Mouse (Mus musculus): Measurements from ENCODE around the gene Rcbtb2. TPM values are rescaled to one million over a fixed set of nuclear protein-coding genes. Genes with fewer than 3 reads are reported as not detected.

Rcbtb2 gene
- polyA plus RNA-seq, 1 experiment: 48.4 TPM

GRCm38 (mm10) chr14:73172196-73173011, 49.6 kb downstream of the Rcbtb2 start:
- H3K27me3 ChIP-seq (ENCODE audit: control insufficient read depth, insufficient read depth, low read length): no peaks in the 10 kb centered on the region
- no peaks in the 10 kb centered on the region for H3K4me1 ChIP-seq (ENCODE audit: control insufficient read depth, insufficient read depth, low read length)
- no peak overlapping the region for H3K27ac ChIP-seq (ENCODE audit: control insufficient read depth, insufficient read depth, low read depth, low read length)
- no peaks in the 10 kb centered on the region for H3K36me3 ChIP-seq (ENCODE audit: control insufficient read depth, insufficient read depth, low read length)
- TF ChIP-seq POLR2A (IDR thresholded peaks at IDR 0.05; ENCODE audit: control insufficient read depth, low read depth, low read length) (no peak), CTCF (IDR thresholded peaks at IDR 0.05; ENCODE audit: control insufficient read depth, insufficient read depth, insufficient replicate concordance, low read depth, low read length) (no peak)
- no peak overlapping the region for H3K4me3 ChIP-seq (ENCODE audit: control insufficient read depth, low read depth, low read length)

- no peak overlapping the region for H3K27ac ChIP-seq (ENCODE audit: control insufficient read depth, insufficient read depth, low read depth, low read length)
- no peak overlapping the region for H3K4me3 ChIP-seq (ENCODE audit: control insufficient read depth, low read depth, low read length)
- TF ChIP-seq CTCF (IDR thresholded peaks at IDR 0.05; ENCODE audit: control insufficient read depth, insufficient read depth, insufficient replicate concordance, low read depth, low read length) (no peak), POLR2A (IDR thresholded peaks at IDR 0.05; ENCODE audit: control insufficient read depth, low read depth, low read length) (no peak)
- no peaks in the 10 kb centered on the region for H3K27me3 ChIP-seq (ENCODE audit: control insufficient read depth, insufficient read depth, low read length)
- H3K36me3 ChIP-seq (ENCODE audit: control insufficient read depth, insufficient read depth, low read length): no peaks in the 10 kb centered on the region
- no peaks in the 10 kb centered on the region for H3K4me1 ChIP-seq (ENCODE audit: control insufficient read depth, insufficient read depth, low read length)
These were observed 50.8 kb downstream of the Rcbtb2 start for GRCm38 (mm10) chr14:73173662-73174061.

- Histone ChIP-seq H3K27ac (ENCODE audit: control insufficient read depth, insufficient read depth, low read depth, low read length) (no peak overlapping the region), H3K27me3 (ENCODE audit: control insufficient read depth, insufficient read depth, low read length) (no peaks in the 10 kb centered on the region), H3K36me3 (ENCODE audit: control insufficient read depth, insufficient read depth, low read length) (no peaks in the 10 kb centered on the region), H3K4me3 (ENCODE audit: control insufficient read depth, low read depth, low read length) (no peak overlapping the region), H3K4me1 (ENCODE audit: control insufficient read depth, insufficient read depth, low read length) (no peaks in the 10 kb centered on the region)
- TF ChIP-seq CTCF (IDR thresholded peaks at IDR 0.05; ENCODE audit: control insufficient read depth, insufficient read depth, insufficient replicate concordance, low read depth, low read length) (no peak), POLR2A (IDR thresholded peaks at IDR 0.05; ENCODE audit: control insufficient read depth, low read depth, low read length) (no peak)
These were observed 51.5 kb downstream of the Rcbtb2 start for GRCm38 (mm10) chr14:73174091-73174995.

- Histone ChIP-seq H3K27ac (ENCODE audit: control insufficient read depth, insufficient read depth, low read depth, low read length) (no peak overlapping the region), H3K4me1 (ENCODE audit: control insufficient read depth, insufficient read depth, low read length) (no peaks in the 10 kb centered on the region), H3K27me3 (ENCODE audit: control insufficient read depth, insufficient read depth, low read length) (no peaks in the 10 kb centered on the region), H3K36me3 (ENCODE audit: control insufficient read depth, insufficient read depth, low read length) (no peaks in the 10 kb centered on the region), H3K4me3 (ENCODE audit: control insufficient read depth, low read depth, low read length) (no peak overlapping the region)
- TF ChIP-seq CTCF (IDR thresholded peaks at IDR 0.05; ENCODE audit: control insufficient read depth, insufficient read depth, insufficient replicate concordance, low read depth, low read length) (no peak), POLR2A (IDR thresholded peaks at IDR 0.05; ENCODE audit: control insufficient read depth, low read depth, low read length) (no peak)
These were observed 52.2 kb downstream of the Rcbtb2 start for GRCm38 (mm10) chr14:73175031-73175430.

- TF ChIP-seq POLR2A (IDR thresholded peaks at IDR 0.05; ENCODE audit: control insufficient read depth, low read depth, low read length): no peak
- no peak for TF ChIP-seq CTCF (IDR thresholded peaks at IDR 0.05; ENCODE audit: control insufficient read depth, insufficient read depth, insufficient replicate concordance, low read depth, low read length)
- Histone ChIP-seq H3K27me3 (ENCODE audit: control insufficient read depth, insufficient read depth, low read length) (no peaks in the 10 kb centered on the region), H3K4me3 (ENCODE audit: control insufficient read depth, low read depth, low read length) (no peak overlapping the region), H3K4me1 (ENCODE audit: control insufficient read depth, insufficient read depth, low read length) (no peaks in the 10 kb centered on the region), H3K36me3 (ENCODE audit: control insufficient read depth, insufficient read depth, low read length) (no peaks in the 10 kb centered on the region), H3K27ac (ENCODE audit: control insufficient read depth, insufficient read depth, low read depth, low read length) (no peak overlapping the region)
These were observed 53.0 kb downstream of the Rcbtb2 start for GRCm38 (mm10) chr14:73175814-73176213.

GRCm38 (mm10) chr14:73176266-73176665, 53.4 kb downstream of the Rcbtb2 start:
- H3K36me3 ChIP-seq (ENCODE audit: control insufficient read depth, insufficient read depth, low read length): no peaks in the 10 kb centered on the region
- no peak overlapping the region for H3K4me3 ChIP-seq (ENCODE audit: control insufficient read depth, low read depth, low read length)

GRCm38 (mm10) chr14:73177961-73178360, 55.1 kb downstream of the Rcbtb2 start:
- H3K36me3 ChIP-seq (ENCODE audit: control insufficient read depth, insufficient read depth, low read length): no peaks in the 10 kb centered on the region
- no peak for TF ChIP-seq CTCF (IDR thresholded peaks at IDR 0.05; ENCODE audit: control insufficient read depth, insufficient read depth, insufficient replicate concordance, low read depth, low read length)
- no peak for TF ChIP-seq POLR2A (IDR thresholded peaks at IDR 0.05; ENCODE audit: control insufficient read depth, low read depth, low read length)
- H3K4me3 ChIP-seq (ENCODE audit: control insufficient read depth, low read depth, low read length): no peak overlapping the region
- H3K4me1 ChIP-seq (ENCODE audit: control insufficient read depth, insufficient read depth, low read length): no peaks in the 10 kb centered on the region
- H3K27ac ChIP-seq (ENCODE audit: control insufficient read depth, insufficient read depth, low read depth, low read length): no peak overlapping the region
- H3K27me3 ChIP-seq (ENCODE audit: control insufficient read depth, insufficient read depth, low read length): no peaks in the 10 kb centered on the region

More at GRCm38 (mm10) chr14:73176266-73176665, 53.4 kb downstream of the Rcbtb2 start:
- Histone ChIP-seq H3K27ac (ENCODE audit: control insufficient read depth, insufficient read depth, low read depth, low read length) (no peak overlapping the region), H3K4me1 (ENCODE audit: control insufficient read depth, insufficient read depth, low read length) (no peaks in the 10 kb centered on the region), H3K27me3 (ENCODE audit: control insufficient read depth, insufficient read depth, low read length) (no peaks in the 10 kb centered on the region)
- TF ChIP-seq CTCF (IDR thresholded peaks at IDR 0.05; ENCODE audit: control insufficient read depth, insufficient read depth, insufficient replicate concordance, low read depth, low read length) (no peak), POLR2A (IDR thresholded peaks at IDR 0.05; ENCODE audit: control insufficient read depth, low read depth, low read length) (no peak)

Data from testis, adult 2 months (tissue).